Mouse (Mus musculus): ENCODE measurements around the gene Rnaseh1.

DNA sequence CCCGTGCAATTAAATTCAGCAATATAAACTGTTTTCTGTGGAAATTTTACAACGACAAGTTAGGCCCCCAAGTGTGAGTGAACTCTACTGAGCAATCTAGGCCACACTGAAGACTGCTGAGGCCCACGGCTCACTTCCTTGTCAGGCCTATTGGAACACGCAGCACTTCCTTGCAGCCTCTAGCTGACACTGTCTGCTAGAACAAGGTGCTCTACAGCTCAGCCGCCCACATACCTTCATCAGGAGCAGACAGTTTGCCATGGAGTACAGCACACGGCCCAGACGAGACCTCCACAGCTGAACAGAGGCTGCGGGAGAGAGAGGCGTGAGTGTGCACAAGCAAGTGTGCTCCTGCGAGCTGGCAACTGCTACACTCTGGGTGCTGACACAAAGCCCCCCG lies 51.9 kb downstream of the Rnaseh1 start:
- TF ChIP-seq POLR2A (IDR thresholded peaks at IDR 0.05; ENCODE audit: control insufficient read depth, low read depth, low read length) (no peak), CTCF (IDR thresholded peaks at IDR 0.05; ENCODE audit: control insufficient read depth, insufficient read depth, insufficient replicate concordance, low read depth, low read length) (no peak; the same call in 1 of the 2 replicates)
